Mouse (Mus musculus): ENCODE data around the gene P3h4. TPM values are rescaled to one million over a fixed set of nuclear protein-coding genes. Genes with fewer than 3 reads are reported as not detected.

The P3h4 gene
- polyA plus RNA-seq (2017; shearing (Covaris generic)), result not detected

GRCm38 (mm10) chr11:100414021-100414913 is at the start of gene P3h4:
Gene P3h4 (minus strand): TSS chr11:100414836.

GRCm38 (mm10) chr11:100441797-100442196 is 27.2 kb upstream of the P3h4 start, which contains the start of the genes Nt5c3b and Klhl10:
Gene Nt5c3b (minus strand): TSS chr11:100441808.
Gene Klhl10 (plus strand): TSS chr11:100441917.

GRCm38 (mm10) chr11:100414914-100415822 is 532 bp upstream of the P3h4 start, which contains the start of gene Fkbp10:
Gene Fkbp10 (plus strand): TSS chr11:100415697.

GRCm38 (mm10) chr11:100397600-100398389 is 16.8 kb downstream of the P3h4 start, which contains the start of gene Jup:
Gene Jup (minus strand): TSS chr11:100397763.

Other genes starting within 250 kb of the P3h4 start
- gene Krt9, start 221.6 kb downstream of the P3h4 start, polyA plus RNA-seq (2017; shearing (Covaris generic)), result not detected
- not detected for gene Krt14, start 207.3 kb downstream of the P3h4 start, polyA plus RNA-seq (2017; shearing (Covaris generic))
- gene Krt16, start 165.9 kb downstream of the P3h4 start, polyA plus RNA-seq (2017; shearing (Covaris generic)), result not detected
- gene Krt17, start 153.8 kb downstream of the P3h4 start, polyA plus RNA-seq (2017; shearing (Covaris generic)), result not detected
- not detected for gene Krt42, start 145.0 kb downstream of the P3h4 start, polyA plus RNA-seq (2017; shearing (Covaris generic))
- gene Eif1, start 95.0 kb downstream of the P3h4 start, polyA plus RNA-seq (2017; shearing (Covaris generic)), result 4,878 TPM
- gene Gast, start 80.4 kb downstream of the P3h4 start, polyA plus RNA-seq (2017; shearing (Covaris generic)), result not detected
- not detected for gene Hap1, start 58.7 kb downstream of the P3h4 start, polyA plus RNA-seq (2017; shearing (Covaris generic))
- gene Jup, start 17.1 kb downstream of the P3h4 start, polyA plus RNA-seq (2017; shearing (Covaris generic)), result 7.5 TPM
- gene Fkbp10, start 861 bp upstream of the P3h4 start, polyA plus RNA-seq (2017; shearing (Covaris generic)), result not detected
- gene Nt5c3b, start 27.0 kb upstream of the P3h4 start, polyA plus RNA-seq (2017; shearing (Covaris generic)), result 116 TPM
- gene Klhl10, start 27.1 kb upstream of the P3h4 start, polyA plus RNA-seq (2017; shearing (Covaris generic)), result not detected
- gene Klhl11, start 57.9 kb upstream of the P3h4 start, polyA plus RNA-seq (2017; shearing (Covaris generic)), result 7.8 TPM
- gene Acly, start 113.2 kb upstream of the P3h4 start, polyA plus RNA-seq (2017; shearing (Covaris generic)), result 165 TPM
- 0.16 TPM for gene Ttc25, start 130.8 kb upstream of the P3h4 start, polyA plus RNA-seq (2017; shearing (Covaris generic))
- 156 TPM for gene Cnp, start 160.1 kb upstream of the P3h4 start, polyA plus RNA-seq (2017; shearing (Covaris generic))
- gene Nkiras2, start 204.4 kb upstream of the P3h4 start, polyA plus RNA-seq (2017; shearing (Covaris generic)), result 12.4 TPM
- gene Dnajc7, start 205.3 kb upstream of the P3h4 start, polyA plus RNA-seq (2017; shearing (Covaris generic)), result 631 TPM

Data from naive thymus-derived CD4-positive, alpha-beta T cell, adult 5 months (primary cell).